Mouse (Mus musculus) liver, adult 2 months (tissue): ENCODE results near the gene 1700022I11Rik. TPM values are rescaled to one million over a fixed set of nuclear protein-coding genes. Genes with fewer than 3 reads are reported as not detected.
A peak's percentile ranks its signal among the peaks of the same experiment; 100 is the strongest.
"Not testable (repeated sequence)": the region's sequence is repeated elsewhere in the genome, so short reads cannot be mapped to it uniquely, and the experiment has no call there.

Experiments
- DNase-seq: peaks from one replicate; pipeline ENCODE4 v3.0.0-alpha.2; 2011; ENCODE audit warnings: low read depth, low spot score; ENCODE audit errors: extremely low read depth
- H3K27ac ChIP-seq: fragments of 200-500 bp; replicated peaks from 2 replicates; pipeline ENCODE4 v1.5.1; 2012; ENCODE audit warnings: low read depth, mild to moderate bottlenecking, control low read depth, inconsistent platforms, low read length; ENCODE audit not compliant: insufficient read depth
- H3K27me3 ChIP-seq: fragments of 200-500 bp; 2 replicates; pipeline ENCODE4 v1.6.1; 2012; ENCODE audit warnings: mild to moderate bottlenecking, moderate library complexity, low read length, inconsistent platforms; ENCODE audit not compliant: control insufficient read depth, insufficient read depth
- H3K36me3 ChIP-seq: fragments of 200-500 bp; 2 replicates; pipeline ENCODE4 v1.6.1; 2012; ENCODE audit warnings: low read length, inconsistent platforms; ENCODE audit not compliant: control insufficient read depth, insufficient read depth
- H3K4me1 ChIP-seq: fragments of 200-500 bp; 2 replicates; pipeline ENCODE4 v1.6.1; 2011; ENCODE audit warnings: low read length; ENCODE audit not compliant: control insufficient read depth, insufficient read depth
- H3K4me3 ChIP-seq: fragments of 200-500 bp; 2 replicates; pipeline ENCODE4 v1.5.1; 2011; ENCODE audit warnings: low read depth, mild to moderate bottlenecking, control low read depth, low read length, moderate library complexity; ENCODE audit not compliant: insufficient read depth
- H3K79me2 ChIP-seq: fragments of 200-500 bp; 2 replicates; pipeline ENCODE4 v1.6.1; 2012; ENCODE audit warnings: inconsistent platforms, mild to moderate bottlenecking, low read length, moderate library complexity; ENCODE audit not compliant: control insufficient read depth, insufficient read depth
- H3K9ac ChIP-seq: fragments of 200-500 bp; 2 replicates; pipeline ENCODE4 v1.6.1; 2012; ENCODE audit warnings: low read depth, mild to moderate bottlenecking, control low read depth, inconsistent platforms, low read length
- CTCF ChIP-seq: fragments of 200-500 bp; IDR thresholded peaks from 2 replicates; pipeline ENCODE4 v1.5.1; 2011; ENCODE audit warnings: low read depth, low read length, control low read depth
- POLR2A ChIP-seq: fragments of 200-500 bp; IDR thresholded peaks from 2 replicates; pipeline ENCODE4 v1.6.1; 2011; ENCODE audit warnings: low read length, control low read depth; ENCODE audit not compliant: insufficient read depth; ENCODE audit errors: extremely low read depth
- WGBS: fragments of 180-500 bp; shearing (Covaris S2); methylation state at CpG from one replicate; pipeline ENCODE4 v1.1.7; 2018; 5-methylcytosine and 5-hydroxymethylcytosine counted together
- polyA plus RNA-seq: library from polyadenylated mRNA; depleted of rRNA; stranded (reverse); fragments of >200 nt; gene quantifications from 2 replicates; pipeline ENCODE4 v1.2.3, GENCODE M21; 2012
- total RNA-seq: library from RNA; depleted of rRNA; stranded (reverse); fragments of >200 nt; gene quantifications from 2 replicates; pipeline ENCODE4 v1.2.3, GENCODE M21; 2014

1700022I11Rik gene
- total and polyA plus RNA-seq, 2 experiments, result not detected

DNA sequence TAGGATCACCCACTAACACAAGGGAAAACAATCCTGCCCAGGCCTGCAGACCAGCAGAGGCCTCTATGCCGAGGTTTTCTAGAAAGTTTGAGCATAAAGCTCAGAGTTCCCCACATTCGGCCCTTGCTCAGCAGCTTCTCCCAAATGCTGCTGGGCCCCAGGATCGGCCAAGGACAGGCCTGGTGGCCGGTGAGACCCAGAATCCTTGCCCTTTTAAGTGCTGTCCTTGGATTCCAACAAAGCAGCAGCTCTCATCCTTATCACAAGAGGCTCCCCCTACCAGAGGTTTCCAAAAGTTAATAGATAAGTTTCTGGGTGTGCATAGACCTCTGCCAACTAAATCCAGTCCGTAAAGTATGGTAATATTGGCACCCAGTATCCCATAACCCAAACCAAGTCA lies 4.5 kb downstream of the 1700022I11Rik start:
- WGBS, result 69% methylated on average over 5 of the region's 5 CpGs
- H3K27me3 ChIP-seq, result no peaks in the 10 kb centered on the region
- H3K4me3 ChIP-seq, result no peak overlapping the region
- no peaks in the 10 kb centered on the region for H3K4me1 ChIP-seq
- no peak for DNase-seq
- no peak overlapping the region for H3K9ac ChIP-seq
- TF ChIP-seq CTCF (no peak), POLR2A (no peak)
- peaks cover 7% of the 10 kb centered on the region; the same call in 1 of the 2 replicates for H3K36me3 ChIP-seq
- H3K79me2 ChIP-seq, result no peaks in the 10 kb centered on the region
- no peak overlapping the region for H3K27ac ChIP-seq

DNA sequence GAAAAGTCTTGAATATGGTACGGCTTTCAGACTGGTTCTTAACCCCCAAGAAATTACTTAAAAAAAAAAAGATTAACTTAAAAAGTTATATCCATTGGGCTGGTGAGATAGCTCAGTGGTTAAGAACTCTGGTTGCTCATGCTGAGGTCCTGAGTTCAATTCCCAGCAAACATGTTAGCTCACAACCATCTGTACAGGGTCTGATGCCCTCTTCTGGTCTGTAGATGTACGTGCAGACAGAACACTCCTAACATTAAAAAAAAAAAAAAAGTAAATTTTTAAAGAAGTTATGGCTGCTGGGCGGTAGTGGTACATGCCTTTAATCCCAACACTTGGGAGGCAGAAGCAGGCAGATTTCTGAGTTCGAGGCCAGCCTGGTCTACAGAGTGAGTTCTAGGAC lies 8.7 kb downstream of the 1700022I11Rik start:
- Histone ChIP-seq H3K27ac (no peak overlapping the region), H3K27me3 (no peaks in the 10 kb centered on the region), H3K36me3 (peaks cover 37% of the 10 kb centered on the region), H3K4me3 (no peak overlapping the region), H3K79me2 (no peaks in the 10 kb centered on the region), H3K4me1 (no peaks in the 10 kb centered on the region), H3K9ac (no peak overlapping the region)
- TF ChIP-seq CTCF, result 0 out of 2 replicates have a peak, but pooled peaks have one; percentile 9
- TF ChIP-seq POLR2A, result no peak
- WGBS, result 87% methylated on average over 4 of the region's 4 CpGs
- DNase-seq, result no peak

DNA sequence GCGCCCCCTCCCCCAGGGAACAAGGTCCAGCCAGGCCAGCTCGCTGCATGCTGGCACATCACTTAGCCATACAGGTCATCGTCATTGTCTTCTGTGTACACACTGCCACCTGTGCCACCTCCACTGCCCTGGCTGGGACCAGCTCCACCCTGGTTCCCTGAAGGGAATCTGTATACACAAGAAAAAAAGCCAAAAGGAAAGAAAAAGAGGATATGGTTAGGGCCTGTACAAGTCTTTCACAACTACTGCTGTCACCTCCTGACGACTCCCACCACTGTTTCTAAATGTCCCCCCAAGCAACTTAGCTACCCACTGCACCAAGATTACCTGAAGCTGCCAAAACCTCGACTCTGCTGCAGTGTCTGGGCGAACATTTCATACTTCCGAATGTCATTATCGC lies 11.1 kb downstream of the 1700022I11Rik start:
- H3K27ac ChIP-seq, H3K79me2 ChIP-seq, H3K9ac ChIP-seq, H3K4me3 ChIP-seq, H3K4me1 ChIP-seq, H3K27me3 ChIP-seq, DNase-seq: not testable (repeated sequence)
- 65% methylated on average over 8 of the region's 8 CpGs for WGBS
- peaks cover 60% of the 10 kb centered on the region for H3K36me3 ChIP-seq

- Histone ChIP-seq H3K79me2 (no peaks in the 10 kb centered on the region; the same call in 1 of the 2 replicates), H3K27ac (no peak overlapping the region), H3K9ac (no peak overlapping the region), H3K36me3 (peaks cover 92% of the 10 kb centered on the region), H3K27me3 (no peaks in the 10 kb centered on the region), H3K4me1 (no peaks in the 10 kb centered on the region), H3K4me3 (no peak overlapping the region)
- TF ChIP-seq POLR2A (no peak), CTCF (no peak)
- 91% methylated on average over 1 of the region's 1 CpGs for WGBS
- DNase-seq, result no peak
Measured at GRCm38 (mm10) chr4:42988296-42988695, 18.9 kb downstream of the 1700022I11Rik start.

GRCm38 (mm10) chr4:42998022-42998421 lies 28.6 kb downstream of the 1700022I11Rik start:
- 15% methylated on average over 2 of the region's 2 CpGs for WGBS

GRCm38 (mm10) chr4:42999451-43000140 lies 30.2 kb downstream of the 1700022I11Rik start:
- H3K4me3 ChIP-seq, result peak overlapping the region; percentile 83
- under 1% methylated on average over 51 of the region's 51 CpGs for WGBS
- DNase-seq, result peak; percentile 75
- H3K9ac ChIP-seq, result peak overlapping the region; percentile 91
- TF ChIP-seq CTCF (no peak), POLR2A (no peak)
- peaks cover 17% of the 10 kb centered on the region for H3K36me3 ChIP-seq
- H3K27me3 ChIP-seq, result no peaks in the 10 kb centered on the region
- H3K79me2 ChIP-seq, result peaks cover 11% of the 10 kb centered on the region; the same call in 1 of the 2 replicates
- peaks cover 11% of the 10 kb centered on the region; the same call in 1 of the 2 replicates for H3K4me1 ChIP-seq
- peak overlapping the region; percentile 90 for H3K27ac ChIP-seq

More at GRCm38 (mm10) chr4:42998022-42998421, 28.6 kb downstream of the 1700022I11Rik start:
- Histone ChIP-seq H3K4me1 (peaks cover 11% of the 10 kb centered on the region; the same call in 1 of the 2 replicates), H3K79me2 (peaks cover 11% of the 10 kb centered on the region; the same call in 1 of the 2 replicates), H3K9ac (no peak overlapping the region), H3K27me3 (no peaks in the 10 kb centered on the region), H3K4me3 (no peak overlapping the region), H3K27ac (no peak overlapping the region), H3K36me3 (peaks cover 33% of the 10 kb centered on the region)
- DNase-seq, result no peak
- no peak for TF ChIP-seq CTCF
